21 mouse cellular contexts compared by ENCODE assay signal in the genomic region with DNA sequence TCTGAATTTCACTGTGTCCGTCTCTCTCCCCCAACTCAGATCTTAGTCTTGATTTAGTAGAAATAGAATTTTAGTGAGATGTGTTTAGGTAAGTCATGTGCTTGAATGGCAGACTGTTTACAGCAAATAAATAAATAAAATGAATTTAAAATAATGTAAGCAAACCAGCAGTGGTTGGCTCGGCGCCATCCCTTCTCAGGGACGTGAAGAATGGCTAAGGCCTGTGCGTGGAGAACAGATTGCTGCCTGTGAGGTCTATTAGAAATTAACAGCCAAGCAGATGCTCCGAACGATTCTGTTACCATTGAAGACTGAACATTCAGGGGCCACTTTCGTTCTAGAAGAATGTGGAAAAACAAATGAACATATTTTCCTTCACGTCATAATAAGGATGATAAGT.
"Had no signal": no experiment of that assay in that cellular context is flagged by ENCODE, and none has a peak within 500 bp of the region (broad histone marks: within the 10 kb centered on the region; RNA-seq: fewer than 3 reads in every experiment).

No protein-coding gene starts in this region.

- H3K4me2 ChIP-seq: intestine, embryonic 15.5 days; kidney, embryonic 15.5 days; limb, embryonic 13.5 days; liver, embryonic 12.5 days; liver, embryonic 15.5 days; midbrain, embryonic 12.5 days had no signal

- H3K9me3 ChIP-seq: intestine, embryonic 15.5 days; kidney, embryonic 15.5 days; limb, embryonic 10.5 days; liver, embryonic 12.5 days; liver, embryonic 15.5 days; midbrain, embryonic 12.5 days had no signal

- H3K27ac ChIP-seq: intestine, embryonic 15.5 days; kidney, embryonic 15.5 days; left cerebral cortex, adult 2 months; limb, embryonic 10.5 days; limb, embryonic 13.5 days; liver, embryonic 12.5 days; liver, embryonic 15.5 days; macrophage; midbrain, embryonic 12.5 days had no signal

- H3K36me3 ChIP-seq: intestine, embryonic 15.5 days; kidney, embryonic 15.5 days; limb, embryonic 10.5 days; limb, embryonic 13.5 days; liver, embryonic 12.5 days; liver, embryonic 15.5 days; midbrain, embryonic 12.5 days had no signal

- H3K4me1 ChIP-seq: limb, embryonic 10.5 days; limb, embryonic 13.5 days; liver, embryonic 12.5 days; liver, embryonic 15.5 days; midbrain, embryonic 12.5 days had no signal

- H3K27me3 ChIP-seq: intestine, embryonic 15.5 days; kidney, embryonic 15.5 days; limb, embryonic 13.5 days; liver, embryonic 12.5 days; liver, embryonic 15.5 days; midbrain, embryonic 12.5 days had no signal

- DNase-seq: kidney, adult 11 months; kidney, adult 8-10 months; kidney, postnatal 10 days; kidney, postnatal 36 days; layer of hippocampus, postnatal 36 days; liver; lung, adult 18-20 months; right cerebral cortex, postnatal 25 days; thymus, adult 2 months; thymus, postnatal 14 days; thymus, postnatal 4 days had no signal

- H3K9ac ChIP-seq: intestine, embryonic 15.5 days; kidney, embryonic 15.5 days; limb, embryonic 13.5 days; liver, embryonic 12.5 days; liver, embryonic 15.5 days; midbrain, embryonic 12.5 days had no signal

- ATAC-seq: intestine, embryonic 15.5 days; liver, embryonic 12.5 days; midbrain, embryonic 16.5 days had no signal

- H3K4me3 ChIP-seq: intestine, embryonic 15.5 days; kidney, embryonic 15.5 days; left cerebral cortex, adult 2 months; limb, embryonic 10.5 days; limb, embryonic 13.5 days; liver, embryonic 12.5 days; liver, embryonic 15.5 days; midbrain, embryonic 12.5 days had no signal
